Mouse (Mus musculus): ENCODE measurements around the gene Klc2. TPM values are rescaled to one million over a fixed set of nuclear protein-coding genes. Genes with fewer than 3 reads are reported as not detected.
A peak's percentile ranks its signal among the peaks of the same experiment; 100 is the strongest.

Gene Klc2
- total RNA-seq, 2 experiments from 2014 or later, result 3.9 to 10.9 TPM

DNA sequence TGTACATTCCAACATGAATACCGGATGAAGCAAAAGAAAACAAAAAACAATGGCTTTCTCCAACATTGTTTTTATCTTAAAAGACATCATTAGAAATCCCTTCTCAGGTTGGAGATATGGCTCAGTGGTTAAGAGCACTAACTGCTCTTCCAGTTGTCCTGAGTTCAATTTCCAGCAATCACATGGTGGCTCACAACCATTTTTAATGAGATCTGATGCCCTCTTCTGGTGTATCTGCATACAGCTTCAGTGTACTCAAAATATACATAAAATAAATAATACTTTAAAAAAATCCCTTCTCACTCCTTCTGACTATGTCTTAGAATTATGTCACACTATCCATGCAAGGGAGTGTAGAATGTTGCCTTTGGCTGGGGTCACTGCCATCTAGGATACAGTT lies 39.1 kb downstream of the Klc2 start:
- no peak for ATAC-seq (replicated peaks; ENCODE audit: poor library complexity, severe bottlenecking)

DNA sequence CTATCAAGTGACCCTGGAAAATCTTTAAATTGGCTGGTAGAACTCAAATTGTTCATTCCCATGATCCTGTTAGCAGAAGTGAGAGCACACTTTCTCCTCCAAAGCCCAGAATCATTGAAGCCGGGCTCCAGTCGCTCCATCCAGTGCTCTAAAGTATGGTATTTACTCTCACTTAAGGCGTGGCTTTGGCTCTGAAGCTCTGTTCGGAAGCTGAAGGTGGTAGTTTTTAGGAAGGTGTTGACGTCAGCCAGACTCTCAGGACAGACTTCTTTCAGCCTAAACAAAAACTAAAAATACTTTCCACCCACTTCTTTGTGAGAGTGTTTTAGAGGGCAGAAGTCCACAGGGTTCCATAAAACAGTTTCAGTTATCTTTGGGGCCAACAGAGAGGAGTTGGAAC lies 44.8 kb downstream of the Klc2 start:
- ATAC-seq (replicated peaks; ENCODE audit: poor library complexity, severe bottlenecking), result no peak

DNA sequence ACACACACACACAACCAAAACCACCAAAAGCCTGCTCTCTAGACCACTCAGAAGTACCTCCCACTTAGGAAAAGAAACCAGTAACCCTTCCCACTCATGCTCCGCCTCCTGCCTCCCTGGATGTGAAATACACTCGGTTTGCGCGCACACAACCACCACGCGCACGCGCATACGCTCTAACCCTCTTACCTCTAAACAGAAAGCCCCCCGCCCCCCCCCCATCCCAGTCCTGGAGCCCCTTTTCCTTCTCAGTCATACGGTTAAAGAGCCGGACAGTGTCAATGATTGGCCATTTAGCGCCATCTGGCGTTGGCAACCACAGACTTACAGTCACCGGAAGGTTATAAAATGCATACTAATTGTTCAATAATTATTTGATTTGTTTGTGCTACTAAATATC lies 45.3 kb downstream of the Klc2 start:
- ATAC-seq (replicated peaks; ENCODE audit: poor library complexity, severe bottlenecking), result no peak; the same call in 1 of the 2 replicates

DNA sequence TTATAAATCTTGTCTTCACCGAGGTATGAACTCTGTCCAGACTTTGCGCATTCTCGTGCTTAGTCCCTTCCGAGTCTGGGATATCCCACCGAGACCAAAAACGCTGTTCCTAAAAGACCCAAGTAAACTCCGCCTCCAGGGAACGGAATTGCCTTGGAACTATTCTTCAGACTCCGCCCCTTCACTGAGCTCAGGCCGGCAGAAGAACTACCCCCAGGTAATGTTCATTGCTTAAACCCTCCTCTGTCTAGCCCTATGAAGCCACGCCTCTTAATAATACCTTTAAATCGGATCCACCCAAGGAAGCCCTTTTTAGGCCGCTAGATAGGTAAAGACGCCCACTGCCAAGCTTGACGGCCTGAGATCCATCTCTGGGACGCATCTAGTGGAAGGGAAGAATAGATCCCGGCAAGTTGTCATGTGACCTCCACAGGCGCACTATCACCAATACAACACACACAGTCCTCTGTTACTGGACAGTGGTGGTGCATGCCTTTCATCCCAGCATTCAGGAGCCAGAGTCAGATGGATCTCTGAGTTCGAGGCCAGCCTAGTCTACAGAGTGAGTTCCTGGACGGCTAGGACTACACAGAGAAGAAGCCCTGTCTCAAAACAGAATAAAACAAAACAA lies 45.9 kb downstream of the Klc2 start:
- ATAC-seq (replicated peaks; ENCODE audit: poor library complexity, severe bottlenecking), result no peak

DNA sequence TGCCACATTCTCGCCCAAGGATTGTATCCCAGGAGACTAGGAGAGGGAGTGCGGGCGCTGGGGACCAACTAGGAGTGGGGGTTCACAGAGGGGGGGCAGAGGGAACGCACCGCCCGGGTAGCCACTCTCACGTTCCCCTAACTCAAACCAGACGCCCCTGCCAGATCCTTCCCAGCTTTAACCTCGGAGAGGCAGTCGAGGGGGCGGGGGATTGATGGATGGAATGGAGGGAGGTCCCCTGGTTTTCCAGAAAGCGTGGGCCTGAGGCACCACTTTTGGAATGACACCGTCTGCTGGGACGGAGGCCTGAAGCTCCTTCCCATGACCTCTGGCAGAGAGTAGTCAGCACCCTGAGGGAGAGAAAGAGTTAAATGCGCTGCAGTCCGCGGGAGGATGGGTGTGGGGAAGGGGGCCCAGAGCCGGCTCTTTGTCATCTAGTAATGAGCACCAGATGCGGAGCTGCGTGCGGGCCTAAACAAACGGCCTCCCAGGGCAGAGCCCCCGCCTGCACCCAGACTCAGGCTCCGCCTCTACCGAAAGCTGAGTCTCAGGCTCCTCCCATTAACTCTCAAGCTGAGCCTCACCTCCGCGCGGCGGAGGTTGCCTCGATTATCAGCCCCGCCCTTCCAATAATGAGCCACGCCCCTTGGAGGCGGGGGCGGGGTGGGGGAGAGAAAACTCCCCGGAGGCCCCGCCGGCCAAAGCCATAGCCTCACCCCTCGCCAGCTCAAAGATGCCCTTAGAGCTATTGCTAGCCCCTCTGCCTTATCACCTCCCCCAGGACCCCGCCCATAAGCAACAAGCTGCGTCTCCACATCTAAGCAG lies 46.6 kb downstream of the Klc2 start:
- peak; percentile 72 for ATAC-seq (replicated peaks; ENCODE audit: poor library complexity, severe bottlenecking)

DNA sequence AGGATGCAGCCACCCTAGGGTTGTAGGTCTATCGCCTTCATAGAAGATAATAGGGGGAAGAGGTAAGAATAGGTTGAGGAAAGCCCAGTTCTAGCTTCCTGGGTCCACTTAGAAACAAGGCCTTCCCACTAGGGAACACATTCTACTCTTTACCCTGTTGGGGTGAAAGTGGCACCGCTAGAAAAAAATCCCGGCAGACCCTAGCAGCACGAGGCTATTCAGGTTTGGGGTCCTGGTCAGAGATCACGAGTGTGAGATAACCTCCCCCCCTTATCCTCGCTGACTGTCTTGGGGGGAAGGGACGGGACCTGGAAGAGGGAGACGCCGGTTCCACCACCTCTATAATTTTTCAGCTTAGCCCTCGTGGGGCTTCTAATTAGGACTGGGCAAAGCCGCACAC lies 47.3 kb downstream of the Klc2 start:
- ATAC-seq (replicated peaks; ENCODE audit: poor library complexity, severe bottlenecking), result no peak

DNA sequence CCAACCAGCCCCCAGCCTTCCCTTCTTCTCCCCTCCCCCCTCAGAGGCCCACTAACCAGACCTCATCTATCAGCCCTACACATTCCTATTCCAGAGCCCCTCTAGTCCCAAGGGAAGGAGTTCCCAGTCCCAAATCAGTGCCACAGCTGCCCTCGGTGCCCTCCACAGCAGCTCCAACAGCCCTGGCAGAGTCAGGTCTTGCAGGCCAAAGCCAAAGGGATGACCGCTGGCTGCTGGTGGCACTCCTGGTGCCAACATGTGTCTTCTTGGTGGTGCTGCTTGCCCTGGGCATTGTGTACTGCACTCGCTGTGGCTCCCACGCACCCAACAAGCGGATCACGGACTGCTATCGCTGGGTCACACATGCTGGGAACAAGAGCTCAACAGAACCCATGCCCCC lies 48.4 kb downstream of the Klc2 start:
- no peak for ATAC-seq (replicated peaks; ENCODE audit: poor library complexity, severe bottlenecking)

DNA sequence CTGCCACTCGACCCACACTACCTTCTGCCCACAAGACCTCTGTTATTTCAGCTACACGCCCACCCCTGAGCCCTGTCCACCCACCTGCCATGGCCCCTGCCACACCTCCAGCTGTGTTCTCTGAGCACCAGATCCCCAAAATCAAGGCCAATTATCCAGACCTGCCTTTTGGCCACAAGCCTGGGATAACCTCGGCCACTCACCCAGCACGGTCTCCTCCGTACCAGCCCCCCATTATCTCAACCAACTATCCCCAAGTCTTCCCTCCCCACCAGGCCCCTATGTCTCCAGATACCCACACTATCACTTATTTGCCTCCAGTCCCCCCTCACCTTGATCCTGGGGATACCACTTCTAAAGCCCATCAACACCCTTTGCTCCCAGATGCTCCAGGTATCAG lies 48.9 kb downstream of the Klc2 start:
- ATAC-seq (replicated peaks; ENCODE audit: poor library complexity, severe bottlenecking), result no peak

DNA sequence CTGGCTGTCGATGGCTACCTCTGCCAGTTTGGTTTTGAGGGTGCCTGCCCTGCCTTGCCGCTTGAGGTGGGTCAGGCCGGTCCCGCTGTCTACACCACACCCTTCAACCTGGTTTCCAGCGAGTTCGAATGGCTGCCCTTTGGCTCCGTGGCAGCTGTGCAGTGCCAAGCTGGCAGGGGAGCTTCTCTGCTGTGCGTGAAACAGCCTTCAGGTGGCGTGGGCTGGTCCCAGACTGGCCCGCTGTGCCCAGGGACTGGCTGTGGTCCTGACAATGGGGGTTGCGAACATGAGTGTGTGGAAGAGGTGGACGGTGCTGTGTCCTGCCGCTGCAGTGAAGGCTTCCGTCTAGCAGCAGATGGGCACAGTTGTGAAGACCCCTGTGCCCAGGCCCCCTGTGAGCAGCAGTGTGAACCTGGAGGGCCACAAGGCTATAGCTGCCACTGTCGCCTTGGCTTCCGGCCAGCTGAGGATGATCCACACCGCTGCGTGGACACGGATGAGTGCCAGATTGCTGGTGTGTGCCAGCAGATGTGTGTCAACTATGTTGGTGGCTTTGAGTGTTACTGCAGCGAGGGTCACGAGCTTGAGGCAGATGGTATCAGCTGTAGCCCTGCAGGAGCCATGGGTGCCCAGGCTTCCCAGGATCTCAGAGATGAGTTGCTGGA lies 49.7 kb downstream of the Klc2 start:
- ATAC-seq (replicated peaks; ENCODE audit: poor library complexity, severe bottlenecking), result no peak

DNA sequence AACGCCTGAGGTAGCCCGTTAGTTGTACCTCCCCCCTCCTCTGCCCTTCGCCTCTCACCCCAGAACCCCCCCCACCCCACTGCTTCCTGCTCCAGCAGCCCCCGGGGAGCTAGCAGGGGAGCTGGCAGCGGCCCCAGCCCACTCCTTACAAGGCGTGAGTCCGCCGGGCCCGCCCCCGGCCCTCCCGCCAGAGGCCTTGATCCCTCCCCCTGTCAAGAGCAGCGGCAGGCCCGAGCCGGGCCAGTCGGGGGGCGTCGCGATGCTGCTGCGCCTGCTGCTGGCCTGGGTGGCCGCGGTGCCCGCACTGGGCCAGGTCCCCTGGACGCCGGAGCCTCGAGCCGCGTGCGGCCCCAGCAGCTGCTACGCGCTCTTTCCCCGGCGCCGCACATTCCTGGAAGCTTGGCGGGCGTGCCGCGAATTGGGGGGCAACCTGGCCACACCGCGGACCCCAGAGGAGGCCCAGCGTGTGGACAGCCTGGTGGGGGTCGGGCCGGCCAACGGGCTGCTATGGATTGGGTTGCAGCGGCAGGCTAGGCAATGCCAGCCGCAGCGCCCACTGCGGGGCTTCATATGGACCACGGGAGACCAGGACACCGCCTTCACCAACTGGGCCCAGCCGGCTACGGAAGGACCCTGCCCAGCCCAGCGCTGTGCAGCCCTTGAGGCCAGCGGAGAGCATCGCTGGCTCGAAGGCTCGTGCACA lies 50.3 kb downstream of the Klc2 start, which contains the start of gene Cd248:
TSS of gene Cd248 (plus strand) at position 212 of the 703 bp plus-strand sequence.
- no peak; the same call in 1 of the 2 replicates for ATAC-seq (replicated peaks; ENCODE audit: poor library complexity, severe bottlenecking)

DNA sequence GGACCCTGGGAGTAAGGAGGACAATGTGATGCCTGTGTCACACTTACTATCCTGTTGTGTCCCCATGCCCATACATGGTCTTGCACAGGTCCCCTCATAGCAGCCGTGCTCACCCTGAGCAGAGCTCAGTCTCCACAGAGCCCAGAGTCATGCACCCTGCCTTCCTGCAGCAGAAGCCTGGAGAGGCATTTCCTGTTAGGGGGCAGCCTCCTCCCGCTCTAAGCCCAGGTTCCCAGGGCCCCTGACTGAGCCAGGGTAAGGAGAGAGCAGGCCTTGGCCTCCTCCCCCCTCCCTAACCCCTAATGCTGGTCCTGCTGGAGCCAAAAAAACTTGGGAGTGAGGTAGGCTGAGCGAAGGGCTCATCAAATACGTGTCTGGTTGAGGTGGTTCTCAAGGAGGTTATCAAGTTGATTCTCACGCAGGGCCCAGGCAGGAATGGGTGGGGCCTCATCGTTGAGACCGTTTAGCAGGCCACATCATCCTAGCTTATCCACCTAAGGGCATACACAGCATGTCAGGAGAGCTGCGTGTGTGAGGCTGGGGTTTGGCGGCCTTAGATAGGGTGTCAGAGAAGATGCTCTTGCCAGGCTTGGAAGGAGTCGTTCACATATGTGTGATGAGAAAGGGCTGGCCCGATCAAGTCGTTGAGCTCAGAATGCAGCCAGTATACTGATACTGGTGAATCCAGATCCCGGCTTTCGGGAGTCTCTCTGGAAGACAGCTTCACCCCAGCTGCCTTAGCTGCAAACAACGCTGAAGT lies 51.1 kb downstream of the Klc2 start:
- no peak for ATAC-seq (replicated peaks; ENCODE audit: poor library complexity, severe bottlenecking)

DNA sequence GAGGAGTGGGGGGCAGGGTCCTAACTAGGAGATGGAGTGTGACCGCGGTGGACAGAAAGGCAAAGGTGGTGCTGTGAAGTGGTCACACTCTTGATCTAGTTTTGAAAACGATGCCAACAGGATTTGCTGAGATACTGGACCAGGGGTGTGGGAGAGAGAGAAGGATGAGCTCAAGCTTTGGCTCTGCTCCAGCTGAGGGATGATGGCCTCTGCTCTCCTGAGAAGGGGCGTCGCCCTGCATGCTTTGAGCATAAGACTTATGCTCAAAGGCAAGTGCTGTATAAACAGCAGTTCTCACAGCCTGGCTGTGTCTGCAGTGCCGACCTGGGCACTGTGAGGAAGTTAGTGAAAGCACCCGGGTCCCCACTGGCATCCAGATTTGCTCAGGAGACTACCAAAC lies 53.3 kb downstream of the Klc2 start:
- ATAC-seq (replicated peaks; ENCODE audit: poor library complexity, severe bottlenecking), result no peak

DNA sequence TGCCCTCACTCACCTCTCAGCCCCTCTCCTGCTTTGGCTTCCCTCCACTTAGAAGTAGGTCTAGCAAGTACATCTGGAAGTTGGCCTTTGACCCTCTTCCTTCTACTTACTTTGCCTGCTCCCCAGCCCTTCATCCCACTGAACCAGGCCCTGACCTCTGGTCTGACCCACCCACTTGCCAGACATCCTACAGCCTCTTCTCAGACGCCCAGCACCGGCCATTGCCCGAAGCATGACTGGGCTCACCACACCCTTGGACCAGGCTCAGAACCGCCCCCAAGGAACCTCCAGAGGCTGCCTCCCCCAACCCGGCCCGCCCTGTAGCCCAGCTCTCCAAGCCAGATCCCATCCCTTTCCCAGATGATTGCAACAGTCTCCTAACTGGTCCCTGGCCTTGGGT lies 55.9 kb downstream of the Klc2 start:
- no peak for ATAC-seq (replicated peaks; ENCODE audit: poor library complexity, severe bottlenecking)

DNA sequence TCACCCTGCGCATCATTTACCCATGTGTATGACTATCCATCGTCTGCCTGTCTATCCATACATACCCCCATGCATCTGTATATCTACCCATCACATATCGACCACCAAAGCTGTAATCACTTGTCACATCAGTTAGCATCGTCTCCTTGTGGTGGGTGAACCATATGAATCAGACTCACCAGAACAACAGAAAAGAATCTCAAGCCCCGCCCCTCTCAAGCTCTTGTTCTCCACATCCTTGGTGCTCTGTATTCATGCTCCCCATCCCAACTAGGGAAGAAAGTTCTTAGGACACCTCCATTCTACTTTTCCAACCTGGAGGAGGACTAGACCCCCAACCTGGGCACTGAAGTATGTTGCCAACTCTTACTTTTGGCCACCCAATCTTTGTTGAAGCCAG lies 56.3 kb downstream of the Klc2 start:
- no peak for ATAC-seq (replicated peaks; ENCODE audit: poor library complexity, severe bottlenecking)

DNA sequence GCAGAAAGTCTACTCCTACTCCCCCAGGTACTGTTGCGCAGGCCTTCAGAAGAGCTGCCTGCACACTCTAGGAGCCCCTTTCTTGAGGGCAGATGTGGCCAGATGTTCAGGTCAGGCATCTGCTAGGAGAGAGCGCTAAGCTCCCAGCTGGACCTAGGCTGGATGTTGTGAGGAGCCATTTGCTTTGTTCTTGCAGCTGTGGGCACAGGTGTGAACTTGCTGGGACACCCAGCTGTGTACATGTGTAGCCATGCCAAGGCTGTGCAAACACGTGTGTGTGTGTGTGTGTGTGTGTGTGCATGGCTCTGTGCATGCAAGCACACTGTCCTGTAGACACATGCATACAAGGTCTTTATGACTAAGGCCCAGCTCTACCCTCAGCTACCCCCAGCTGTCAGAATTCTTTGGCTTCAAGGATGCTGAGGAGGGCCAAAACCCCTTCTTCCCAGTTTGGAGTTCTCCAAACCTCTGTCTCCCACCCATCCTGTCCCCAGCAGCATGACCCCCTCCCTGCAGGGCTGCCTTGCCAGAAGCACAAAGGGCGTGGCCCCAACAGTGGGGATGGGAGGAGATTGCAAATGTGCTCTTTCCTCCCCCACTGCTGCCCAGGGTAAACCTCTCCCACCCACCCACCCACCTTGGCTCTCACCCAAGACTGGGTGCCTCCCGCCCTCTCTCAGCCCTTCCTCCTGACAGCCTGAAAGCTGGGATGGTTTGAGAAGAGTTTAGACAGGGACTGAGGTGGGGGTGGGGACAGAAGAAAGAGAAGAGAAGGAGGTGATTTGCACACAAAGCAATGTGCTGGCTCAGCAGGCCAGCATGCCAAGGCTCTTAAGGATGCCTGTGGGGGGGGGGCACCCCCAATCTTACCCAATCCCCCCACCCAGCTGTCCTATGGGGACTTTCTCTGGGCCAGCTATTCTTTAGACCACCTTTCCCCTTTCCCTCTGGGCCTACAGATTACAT lies 57.7 kb downstream of the Klc2 start:
- no peak for ATAC-seq (replicated peaks; ENCODE audit: poor library complexity, severe bottlenecking)

DNA sequence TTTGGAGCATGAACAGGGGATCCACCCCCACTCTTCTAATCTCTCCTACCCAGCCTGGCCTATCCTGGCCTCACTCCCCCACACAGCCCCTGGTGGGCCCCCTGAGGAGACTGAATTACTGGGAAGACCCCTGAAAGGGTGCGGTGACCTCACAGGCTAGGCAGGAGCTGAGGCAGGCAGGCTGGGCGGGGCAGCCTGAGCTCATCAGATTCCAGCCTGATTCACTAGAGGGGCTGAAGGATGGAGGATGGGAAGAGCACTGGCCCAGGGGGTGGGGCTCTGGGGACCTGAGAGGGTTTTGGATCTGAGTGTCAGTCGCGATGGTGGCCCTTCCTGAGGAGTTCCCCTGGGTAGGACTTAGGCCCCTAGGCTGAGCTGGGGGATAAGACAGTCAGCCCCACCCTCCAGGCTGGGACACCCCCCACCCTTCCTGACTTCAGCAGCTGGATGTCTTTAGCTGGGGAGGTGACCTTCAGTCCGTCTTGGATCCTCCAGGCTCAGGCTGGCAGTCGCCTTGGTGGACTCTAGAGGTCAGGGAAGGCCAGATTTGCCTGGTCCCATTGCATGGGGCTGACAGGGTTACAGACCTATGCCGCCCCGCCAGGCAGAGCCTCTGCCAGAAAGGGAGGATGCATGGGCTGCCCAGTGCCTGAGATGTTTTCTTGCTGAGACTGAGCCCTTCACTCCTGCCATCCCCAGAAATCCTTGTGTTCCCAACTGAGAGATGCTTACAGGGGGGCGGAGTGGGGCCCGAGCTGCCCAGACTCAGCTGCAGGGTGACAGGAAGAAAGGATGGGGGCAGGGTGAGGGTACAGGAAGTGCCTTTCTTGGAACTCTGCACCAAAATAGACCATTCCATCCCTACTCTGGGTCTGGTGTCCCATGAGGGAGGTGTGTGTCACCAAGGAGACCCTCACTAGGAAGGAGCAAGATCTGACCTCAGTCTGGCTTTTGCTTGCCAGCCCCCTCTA lies 59.3 kb downstream of the Klc2 start:
- no peak for ATAC-seq (replicated peaks; ENCODE audit: poor library complexity, severe bottlenecking)

DNA sequence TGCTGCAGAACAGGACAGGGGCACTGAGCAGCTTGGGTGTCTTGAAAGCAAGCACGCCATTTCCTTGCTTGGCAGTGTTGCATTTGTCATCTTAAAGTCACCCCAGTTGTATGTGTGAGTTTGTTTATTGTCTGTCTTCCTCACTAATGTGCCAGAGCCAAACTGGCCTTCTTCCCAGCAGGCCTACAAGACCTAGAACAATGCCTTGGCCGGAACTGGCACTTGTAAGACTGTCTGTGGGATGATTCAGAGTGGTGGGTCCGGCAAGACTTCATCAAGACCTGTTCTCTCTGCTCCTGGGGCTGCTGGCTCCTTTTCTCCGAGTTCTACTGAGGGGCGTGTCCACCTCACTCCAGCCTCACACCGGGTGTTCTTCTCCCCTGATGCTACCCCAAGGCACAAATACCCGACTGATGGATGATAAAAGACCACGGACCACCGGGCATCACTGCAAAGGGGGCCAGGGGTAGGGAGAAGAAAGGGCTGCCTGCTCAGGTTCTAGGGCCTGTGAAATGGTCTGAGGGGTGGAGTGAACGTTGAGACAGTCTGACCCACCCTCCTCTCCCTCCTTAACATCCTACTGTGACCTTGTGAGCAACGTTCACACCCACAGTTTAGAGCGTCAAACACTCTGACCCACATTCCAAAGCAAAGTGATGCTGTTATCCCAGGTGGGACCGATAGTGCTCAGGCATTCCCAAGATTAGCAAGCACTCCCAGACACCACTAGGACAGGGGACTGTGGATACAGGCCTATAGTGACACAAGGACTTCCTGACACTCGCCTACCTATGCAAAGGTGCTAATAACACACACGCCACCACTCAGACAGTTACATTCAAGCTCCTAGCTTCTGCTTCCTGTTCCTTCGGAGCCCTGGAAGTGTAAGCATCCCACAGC lies 60.2 kb downstream of the Klc2 start:
- no peak for ATAC-seq (replicated peaks; ENCODE audit: poor library complexity, severe bottlenecking)

Measured in granulocyte monocyte progenitor cell, adult 5-6 weeks (primary cell).